In the genomic region with DNA sequence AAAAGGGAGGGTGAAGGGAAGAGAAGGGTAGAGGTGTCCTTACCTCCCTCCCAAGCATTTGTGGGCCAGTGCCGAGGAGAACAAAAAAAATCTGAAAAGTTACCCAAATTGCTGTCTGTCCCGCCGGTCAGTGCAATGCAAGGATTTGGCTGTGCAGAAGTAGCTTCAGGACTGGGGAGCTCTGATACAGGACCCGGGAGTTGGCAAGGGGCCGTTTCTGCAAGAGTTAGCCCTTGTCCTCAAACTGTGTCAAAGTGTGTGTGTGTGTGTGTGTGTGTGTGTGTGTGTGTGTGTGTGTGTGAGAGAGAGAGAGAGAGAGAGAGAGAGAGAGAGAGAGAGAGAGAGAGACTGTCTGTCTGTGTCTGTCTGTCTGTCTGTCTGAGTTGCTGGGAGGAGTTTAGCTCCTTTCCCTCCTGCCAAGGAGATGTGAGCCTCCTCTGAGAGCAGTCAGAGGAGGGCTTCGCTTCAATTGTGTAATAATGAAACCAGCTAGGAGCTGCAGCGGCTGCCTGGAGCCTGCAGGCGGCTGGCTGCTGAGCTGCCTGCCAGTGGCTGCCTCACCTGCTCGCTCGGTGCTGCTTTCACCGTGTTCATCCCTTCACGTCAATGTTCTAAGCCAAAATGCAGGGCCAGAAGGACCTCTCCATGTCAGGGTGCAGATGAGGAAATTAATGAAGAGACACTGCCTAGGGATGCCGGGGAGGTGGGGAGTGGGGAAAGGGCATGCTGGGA, we compare ENCODE assay signal across 8 mouse cellular contexts. TPM values are rescaled to one million over a fixed set of nuclear protein-coding genes. Genes with fewer than 3 reads are reported as not detected.
DNase-seq lines count a peak whose midpoint lies in the region; ATAC-seq and TF ChIP-seq lines count a peak whose summit lies in the region.

No protein-coding gene starts in this region.

- peak; percentile 55 for TF ChIP-seq CTCF in stomach, postnatal 0 days (IDR thresholded peaks at IDR 0.05; ENCODE audit: low read depth)

- peak overlapping the region; percentile 75 for H3K4me2 ChIP-seq in forebrain, embryonic 15.5 days (replicated peaks)
- H3K4me2 ChIP-seq in hindbrain, embryonic 15.5 days = peak overlapping the region; percentile 78
- H3K4me2 ChIP-seq in midbrain, embryonic 13.5 days (replicated peaks) = peak overlapping the region; percentile 79
- peak overlapping the region; percentile 56 for H3K4me2 ChIP-seq in stomach, postnatal 0 days (replicated peaks; ENCODE audit: low read depth)

- H3K27me3 ChIP-seq in forebrain, embryonic 15.5 days = no peaks in the 10 kb centered on the region
- H3K27me3 ChIP-seq in hindbrain, embryonic 15.5 days = no peaks in the 10 kb centered on the region
- H3K27me3 ChIP-seq in midbrain, embryonic 13.5 days = no peaks in the 10 kb centered on the region
- no peaks in the 10 kb centered on the region for H3K27me3 ChIP-seq in stomach, postnatal 0 days (ENCODE audit: control insufficient read depth, insufficient read depth, low read length)

- intact Hi-C loops in left cerebral cortex, postnatal 14 days (cut with DNase I) = loop anchor here (5.0 to 10.0 kb wide), 3 partner anchors 71 to 258 kb away; a partner anchor contains a TSS

- H3K27ac ChIP-seq in forebrain, embryonic 15.5 days (replicated peaks) = peak overlapping the region; percentile 94
- H3K27ac ChIP-seq in hindbrain, embryonic 15.5 days (replicated peaks) = peak overlapping the region; percentile 85
- H3K27ac ChIP-seq in midbrain, embryonic 13.5 days = peak overlapping the region; percentile 82
- no peak overlapping the region for H3K27ac ChIP-seq in stomach, postnatal 0 days (replicated peaks)

- WGBS in forebrain, embryonic 15.5 days = under 1% methylated on average over 13 of the region's 13 CpGs
- WGBS in hindbrain, embryonic 15.5 days = 2% methylated on average over 13 of the region's 13 CpGs
- WGBS in midbrain, embryonic 13.5 days = 2% methylated on average over 13 of the region's 13 CpGs
- 5% methylated on average over 13 of the region's 13 CpGs for WGBS in stomach, postnatal 0 days

- peak overlapping the region; percentile 56 for H3K9ac ChIP-seq in forebrain, embryonic 15.5 days (replicated peaks)
- peak overlapping the region; percentile 70 for H3K9ac ChIP-seq in hindbrain, embryonic 15.5 days
- H3K9ac ChIP-seq in midbrain, embryonic 13.5 days (replicated peaks) = peak overlapping the region; percentile 68
- H3K9ac ChIP-seq in stomach, postnatal 0 days (ENCODE audit: low read length) = no peak overlapping the region

- no peaks in the 10 kb centered on the region for H3K36me3 ChIP-seq in forebrain, embryonic 15.5 days
- no peaks in the 10 kb centered on the region for H3K36me3 ChIP-seq in hindbrain, embryonic 15.5 days
- no peaks in the 10 kb centered on the region for H3K36me3 ChIP-seq in midbrain, embryonic 13.5 days
- H3K36me3 ChIP-seq in stomach, postnatal 0 days (ENCODE audit: control insufficient read depth, insufficient read depth, low read length) = no peaks in the 10 kb centered on the region

- peak; percentile 42 to 75 for DNase-seq in adrenal gland, adult (ENCODE audit: inconsistent age in 2 of 2, low spot score in 1 of 2)
- no peak for DNase-seq in adrenal gland, postnatal 4 days (ENCODE audit: low spot score in 2 of 2)
- DNase-seq in cerebellum, adult 11-12 months = peak; percentile 36
- peak; percentile 71 to 82 for DNase-seq in left cerebral cortex, postnatal 14 days (ENCODE audit: low spot score in 2 of 2)
- peak; percentile 29 for DNase-seq in stomach, postnatal 0 days (ENCODE audit: low spot score)

- H3K4me3 ChIP-seq in forebrain, embryonic 15.5 days = peak overlapping the region; percentile 54
- H3K4me3 ChIP-seq in hindbrain, embryonic 15.5 days = peak overlapping the region; percentile 51
- peak overlapping the region; percentile 55 for H3K4me3 ChIP-seq in midbrain, embryonic 13.5 days (replicated peaks)
- H3K4me3 ChIP-seq in stomach, postnatal 0 days (ENCODE audit: low read depth, low read length) = peak overlapping the region; percentile 31

- ATAC-seq in forebrain, embryonic 15.5 days (replicated peaks) = peak; percentile 63
- peak; percentile 72 for ATAC-seq in hindbrain, embryonic 15.5 days (ENCODE audit: low FRiP score, low read depth)
- peak; percentile 73 for ATAC-seq in midbrain, embryonic 13.5 days
- ATAC-seq in stomach, postnatal 0 days (ENCODE audit: low FRiP score, low TSS enrichment) = peak; percentile 59; the same call in 1 of the 2 replicates

- no peaks in the 10 kb centered on the region for H3K9me3 ChIP-seq in forebrain, embryonic 15.5 days
- no peaks in the 10 kb centered on the region for H3K9me3 ChIP-seq in hindbrain, embryonic 15.5 days
- H3K9me3 ChIP-seq in midbrain, embryonic 13.5 days = no peaks in the 10 kb centered on the region
- H3K9me3 ChIP-seq in stomach, postnatal 0 days (ENCODE audit: control insufficient read depth, low read length) = no peaks in the 10 kb centered on the region

- peaks cover 72% of the 10 kb centered on the region for H3K4me1 ChIP-seq in forebrain, embryonic 15.5 days
- peaks cover 65% of the 10 kb centered on the region for H3K4me1 ChIP-seq in hindbrain, embryonic 15.5 days (replicated peaks)
- peaks cover 65% of the 10 kb centered on the region for H3K4me1 ChIP-seq in midbrain, embryonic 13.5 days (replicated peaks)
- no peaks in the 10 kb centered on the region for H3K4me1 ChIP-seq in stomach, postnatal 0 days (replicated peaks; ENCODE audit: control insufficient read depth, insufficient read depth)

- TF ChIP-seq EP300 in stomach, postnatal 0 days (optimal IDR thresholded peaks at IDR 0.05) = no peak

RNA-seq across cellular contexts. Expression of a gene that starts 0.9 kb away (rescaled TPM):
- total RNA-seq in adrenal gland, postnatal 4 days (2021) = under 1 TPM; 0.62 to 0.87 TPM
- 3.8 and 5.2 TPM in 2 replicates for polyA plus RNA-seq in forebrain, embryonic 15.5 days (2015; fragmentation: Nextera tagmentation; extraction: Ambion mirVana)
- 4.1 and 4.7 TPM in 2 replicates for polyA plus RNA-seq in hindbrain, embryonic 15.5 days (2015; fragmentation: Nextera tagmentation; extraction: Ambion mirVana)
- 10 to 100 TPM; 11.4 to 12.5 TPM for total RNA-seq in left cerebral cortex, postnatal 14 days (2021)
- polyA plus RNA-seq in midbrain, embryonic 13.5 days (2015; fragmentation: Nextera tagmentation; extraction: Ambion mirVana) = 2.7 and 3.5 TPM in 2 replicates
- 0.07 TPM in 1 of 2 replicates, not detected in the other for polyA plus RNA-seq in stomach, postnatal 0 days (2015; fragmentation: Nextera tagmentation; extraction: Ambion mirVana)

Comparison
In these comparisons a context has a peak if more than half of its experiments do, and no peak if none do; other contexts are left out.
1. DNase-seq: peak in adrenal gland, adult (2 of 2), cerebellum, adult 11-12 months (single experiment), left cerebral cortex, postnatal 14 days (2 of 2) and stomach, postnatal 0 days (single experiment); none in adrenal gland, postnatal 4 days (0 of 2).
2. Peak in every context shown above with its lines, with median percentiles within 50 percentile points of each other: ATAC-seq, H3K4me2 ChIP-seq and H3K4me3 ChIP-seq.